Mouse (Mus musculus): ENCODE measurements around the gene Spag17. TPM values are rescaled to one million over a fixed set of nuclear protein-coding genes. Genes with fewer than 3 reads are reported as not detected.
A peak's percentile ranks its signal among the peaks of the same experiment; 100 is the strongest.

The Spag17 gene
- total RNA-seq, 1 experiment from 2014 or later, result 0.10 TPM

DNA sequence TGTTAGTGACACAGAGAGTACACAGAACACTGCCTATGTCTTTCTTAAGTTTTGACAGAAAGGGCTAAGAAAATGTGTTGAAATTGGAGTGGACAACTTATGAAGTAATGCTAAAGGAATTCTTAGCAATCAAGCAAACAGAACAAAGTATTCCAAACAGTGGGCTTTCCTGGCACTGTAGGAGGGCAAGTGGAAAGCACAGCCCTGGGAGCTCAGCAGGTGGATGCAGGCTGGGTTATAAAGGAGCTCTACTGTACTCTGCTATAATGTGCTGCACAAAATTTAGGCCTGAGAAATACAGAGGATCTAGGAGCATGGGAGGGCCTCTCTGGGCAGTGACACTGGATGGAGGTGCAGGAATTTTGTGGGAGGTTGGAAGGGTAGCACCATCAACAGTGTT, 71.3 kb downstream of the Spag17 start:
- no peak for ATAC-seq (replicated peaks; ENCODE audit: insufficient number of reproducible peaks, low FRiP score, low TSS enrichment, poor library complexity, severe bottlenecking)

- no peak for ATAC-seq (replicated peaks; ENCODE audit: insufficient number of reproducible peaks, low FRiP score, low TSS enrichment, poor library complexity, severe bottlenecking)
Observed at GRCm38 (mm10) chr3:99959805-99960485, 74.7 kb downstream of the Spag17 start.

DNA sequence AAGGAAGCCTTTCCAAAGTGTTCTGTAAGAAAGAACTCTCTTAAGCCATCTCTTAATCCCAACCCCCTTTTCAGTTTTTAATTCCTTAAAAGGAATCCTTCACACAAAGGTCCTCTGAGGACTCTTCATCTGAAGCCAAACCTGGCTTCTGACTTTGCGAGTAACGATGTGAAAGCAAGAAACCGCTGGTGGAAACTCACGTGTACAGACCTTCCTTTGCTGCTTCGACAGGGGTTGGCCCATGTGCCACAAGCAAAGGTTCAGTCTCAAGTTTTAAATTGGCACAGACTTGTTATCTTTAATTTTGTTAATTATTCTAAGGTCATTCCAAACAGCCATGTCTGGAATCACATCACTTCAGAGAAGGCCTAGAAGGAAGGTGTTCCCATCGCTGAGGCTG, 79.1 kb downstream of the Spag17 start:
- ATAC-seq (replicated peaks; ENCODE audit: insufficient number of reproducible peaks, low FRiP score, low TSS enrichment, poor library complexity, severe bottlenecking), result no peak

DNA sequence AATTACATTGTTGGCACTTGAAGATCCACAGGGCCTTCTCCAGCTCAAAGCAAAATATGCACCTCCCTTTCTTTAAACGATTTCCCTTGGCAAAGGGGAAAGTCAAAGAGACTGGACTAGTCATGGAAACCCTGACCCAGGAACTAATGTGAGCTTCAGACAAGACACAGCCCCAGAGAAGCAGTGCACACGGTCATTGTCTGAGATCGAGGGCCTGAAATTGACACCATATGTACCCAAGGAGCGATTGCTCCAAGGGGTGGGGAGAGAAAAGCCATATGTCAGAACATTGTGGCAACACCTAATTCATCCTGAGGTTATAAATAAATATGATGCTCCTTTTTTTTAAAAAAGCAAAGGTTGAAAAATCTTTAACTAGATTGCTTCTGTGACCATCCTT, 80.7 kb downstream of the Spag17 start:
- ATAC-seq (replicated peaks; ENCODE audit: insufficient number of reproducible peaks, low FRiP score, low TSS enrichment, poor library complexity, severe bottlenecking), result no peak

DNA sequence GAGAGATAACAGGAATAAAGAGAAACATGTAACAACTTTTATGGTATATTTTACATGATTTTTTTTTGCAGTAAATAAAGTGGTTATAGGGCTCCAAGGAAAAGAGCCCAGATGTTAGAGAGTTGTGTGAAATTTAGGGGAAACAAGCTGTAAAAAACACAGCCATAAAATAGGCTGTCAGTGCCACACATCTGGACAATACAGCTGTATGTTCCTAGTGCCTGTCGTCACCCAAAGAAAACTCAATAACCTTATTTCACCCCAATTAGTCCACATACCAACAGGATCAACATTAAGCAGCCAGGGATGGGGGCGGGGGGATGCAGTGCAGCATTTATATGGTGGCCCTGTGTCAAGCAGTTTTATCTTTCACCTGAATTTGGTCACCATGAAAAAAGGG, 81.1 kb downstream of the Spag17 start:
- no peak for ATAC-seq (replicated peaks; ENCODE audit: insufficient number of reproducible peaks, low FRiP score, low TSS enrichment, poor library complexity, severe bottlenecking)

- ATAC-seq (replicated peaks; ENCODE audit: insufficient number of reproducible peaks, low FRiP score, low TSS enrichment, poor library complexity, severe bottlenecking), result no peak
Observed at GRCm38 (mm10) chr3:99970766-99971165, 85.6 kb downstream of the Spag17 start.

- ATAC-seq (replicated peaks; ENCODE audit: insufficient number of reproducible peaks, low FRiP score, low TSS enrichment, poor library complexity, severe bottlenecking), result peak; percentile 63
Observed at GRCm38 (mm10) chr3:99981046-99981445, 95.8 kb downstream of the Spag17 start.

DNA sequence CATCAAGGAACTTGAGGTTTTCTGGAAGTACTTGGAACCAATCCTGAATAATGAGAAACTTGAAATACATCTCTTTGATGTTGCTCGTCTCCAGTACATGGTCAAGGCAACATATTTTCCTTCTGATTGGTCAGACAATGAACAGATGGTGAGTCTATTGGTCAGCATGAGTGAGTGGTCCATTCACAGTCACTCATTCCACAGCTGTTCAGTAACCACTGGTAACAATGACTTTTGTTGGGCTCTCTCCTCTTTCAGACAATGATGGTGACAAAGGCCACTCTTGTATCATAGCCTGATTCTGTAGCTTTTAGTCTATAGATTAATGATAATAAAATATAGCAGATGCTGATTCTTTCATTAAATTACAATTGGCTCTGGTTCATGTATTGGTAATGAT, 119.5 kb downstream of the Spag17 start:
- no peak for ATAC-seq (replicated peaks; ENCODE audit: insufficient number of reproducible peaks, low FRiP score, low TSS enrichment, poor library complexity, severe bottlenecking)

DNA sequence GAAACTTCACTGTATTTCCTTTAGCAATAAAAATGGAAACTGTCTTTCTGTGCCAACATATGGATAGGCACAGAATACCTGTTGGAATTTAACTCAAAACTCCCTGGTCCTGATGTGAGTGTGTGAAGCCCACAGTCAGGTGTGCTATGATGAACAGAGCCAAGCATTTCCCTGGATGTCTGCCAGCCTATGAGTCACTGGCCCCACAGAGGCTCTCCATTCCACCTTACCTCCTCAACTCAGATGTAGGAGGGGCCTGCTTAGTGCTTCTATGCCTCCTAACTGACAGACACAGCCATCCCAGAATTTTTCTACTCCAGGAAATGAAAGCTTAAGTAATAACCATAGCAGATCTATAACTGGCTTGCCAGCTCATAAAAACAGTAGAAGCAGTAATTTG, 124.6 kb downstream of the Spag17 start:
- no peak for ATAC-seq (replicated peaks; ENCODE audit: insufficient number of reproducible peaks, low FRiP score, low TSS enrichment, poor library complexity, severe bottlenecking)

DNA sequence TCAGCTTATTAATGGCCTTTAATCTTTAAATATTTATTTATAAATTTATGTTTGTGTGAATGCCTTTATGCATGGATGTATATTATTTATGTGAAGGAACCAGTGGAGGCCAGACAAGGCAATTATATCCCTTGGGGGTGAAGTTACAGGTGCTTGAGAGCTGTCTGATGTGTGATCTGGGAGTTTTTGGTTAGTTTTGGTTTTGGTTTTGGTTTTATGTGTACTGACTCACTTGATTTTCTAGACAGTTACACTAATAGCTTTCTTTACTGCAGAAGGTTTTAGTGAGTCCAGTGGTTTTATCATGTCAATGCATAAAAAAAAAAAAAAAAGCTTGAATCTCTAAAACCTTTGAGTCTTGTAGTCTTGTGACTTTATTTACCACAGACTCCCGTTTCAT, 128.9 kb downstream of the Spag17 start:
- ATAC-seq (replicated peaks; ENCODE audit: insufficient number of reproducible peaks, low FRiP score, low TSS enrichment, poor library complexity, severe bottlenecking), result no peak

GRCm38 (mm10) chr3:100031291-100031690, 146.1 kb downstream of the Spag17 start:
- ATAC-seq (replicated peaks; ENCODE audit: insufficient number of reproducible peaks, low FRiP score, low TSS enrichment, poor library complexity, severe bottlenecking), result no peak

DNA sequence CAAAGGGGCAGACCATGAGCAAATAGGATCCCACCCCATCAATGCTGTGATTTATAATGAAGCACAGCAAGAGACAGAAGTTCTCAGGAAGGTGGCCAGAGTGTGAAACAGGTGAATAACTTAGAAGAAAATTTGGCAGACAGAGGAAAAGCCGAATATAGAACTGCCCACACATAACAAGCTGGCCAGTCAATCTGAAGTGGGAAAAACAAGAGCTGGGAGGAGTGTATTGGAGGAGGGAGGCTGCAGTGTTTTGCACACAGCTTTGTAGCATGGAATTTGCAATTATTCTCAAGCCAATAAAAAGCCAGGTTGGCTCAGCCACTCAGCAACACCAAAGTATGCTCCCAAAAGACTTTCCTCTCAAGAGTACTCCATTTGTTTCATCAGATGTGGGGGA, 147.8 kb downstream of the Spag17 start:
- ATAC-seq (replicated peaks; ENCODE audit: insufficient number of reproducible peaks, low FRiP score, low TSS enrichment, poor library complexity, severe bottlenecking), result no peak

DNA sequence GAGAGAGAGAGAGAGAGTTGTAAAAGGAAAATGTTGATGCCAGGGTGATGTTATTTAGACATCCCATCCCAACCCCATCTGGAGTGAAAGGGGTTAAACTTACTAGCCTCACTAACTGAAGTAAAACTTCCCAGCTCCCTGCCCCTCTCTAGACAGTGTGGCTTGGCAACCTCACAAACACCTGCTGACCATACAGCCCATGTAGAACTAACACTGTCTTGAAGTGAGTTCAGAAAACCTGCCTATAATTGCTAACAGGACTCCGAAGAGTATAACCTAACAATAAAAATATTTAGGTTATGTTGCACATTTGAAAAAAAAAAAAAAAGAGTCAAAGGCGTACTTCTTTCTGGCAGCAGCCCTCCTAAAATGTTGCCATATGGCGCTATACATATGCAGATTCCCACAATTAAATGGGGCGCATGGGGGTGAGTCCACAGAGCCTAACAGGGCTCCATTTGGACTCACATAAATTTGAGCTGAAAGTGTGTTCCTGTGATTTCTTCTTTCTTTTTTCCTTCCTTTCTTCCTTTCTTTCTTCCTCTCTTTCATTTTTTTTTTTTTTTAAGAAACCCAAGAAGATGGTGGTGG, 149.3 kb downstream of the Spag17 start:
- no peak for ATAC-seq (replicated peaks; ENCODE audit: insufficient number of reproducible peaks, low FRiP score, low TSS enrichment, poor library complexity, severe bottlenecking)

GRCm38 (mm10) chr3:100035097-100035496, 149.9 kb downstream of the Spag17 start:
- ATAC-seq (replicated peaks; ENCODE audit: insufficient number of reproducible peaks, low FRiP score, low TSS enrichment, poor library complexity, severe bottlenecking), result no peak

- no peak for ATAC-seq (replicated peaks; ENCODE audit: insufficient number of reproducible peaks, low FRiP score, low TSS enrichment, poor library complexity, severe bottlenecking)
Observed at GRCm38 (mm10) chr3:100036846-100037245, 151.6 kb downstream of the Spag17 start.

- no peak for ATAC-seq (replicated peaks; ENCODE audit: insufficient number of reproducible peaks, low FRiP score, low TSS enrichment, poor library complexity, severe bottlenecking)
Observed at GRCm38 (mm10) chr3:100074406-100074805, 189.2 kb downstream of the Spag17 start.

DNA sequence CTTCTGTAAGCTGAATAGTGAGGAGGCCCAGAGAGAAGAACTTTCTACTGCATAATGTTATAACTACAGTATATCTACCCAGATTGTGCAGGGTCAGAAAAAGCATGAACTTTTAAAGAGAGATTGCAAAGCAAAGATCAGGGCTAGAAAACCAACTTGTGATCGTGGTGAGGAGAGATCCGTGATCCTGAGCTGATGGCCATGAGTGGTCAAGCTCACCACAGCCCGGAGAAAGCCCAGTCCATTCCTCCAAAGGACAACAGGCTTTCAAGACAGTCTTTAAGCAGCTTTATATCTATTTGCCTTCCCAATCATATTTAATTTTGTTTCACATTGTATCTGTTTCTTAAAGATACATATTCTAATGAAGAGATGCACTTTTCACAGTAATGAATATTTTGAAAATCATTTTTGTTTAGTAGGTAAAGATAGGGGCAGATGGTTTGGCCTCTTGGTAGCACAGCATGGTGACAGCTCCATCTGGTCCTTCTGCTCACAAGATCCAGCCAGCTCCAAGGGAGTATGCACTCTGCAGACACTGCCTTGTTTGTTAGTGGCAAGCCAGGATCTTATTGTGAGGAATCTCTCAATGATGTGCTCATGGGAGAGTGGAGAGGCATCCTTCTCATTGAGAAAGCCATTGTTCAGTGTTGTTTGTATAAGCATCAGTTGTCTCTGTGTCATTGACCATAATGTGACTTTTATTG, 217.3 kb downstream of the Spag17 start:
- no peak for ATAC-seq (replicated peaks; ENCODE audit: insufficient number of reproducible peaks, low FRiP score, low TSS enrichment, poor library complexity, severe bottlenecking)

GRCm38 (mm10) chr3:100106736-100107135, 221.5 kb downstream of the Spag17 start:
- no peak for ATAC-seq (replicated peaks; ENCODE audit: insufficient number of reproducible peaks, low FRiP score, low TSS enrichment, poor library complexity, severe bottlenecking)

- ATAC-seq (replicated peaks; ENCODE audit: insufficient number of reproducible peaks, low FRiP score, low TSS enrichment, poor library complexity, severe bottlenecking), result no peak
Observed at GRCm38 (mm10) chr3:100118681-100119080, 233.5 kb downstream of the Spag17 start.

GRCm38 (mm10) chr3:100121961-100122360, 236.8 kb downstream of the Spag17 start:
- no peak for ATAC-seq (replicated peaks; ENCODE audit: insufficient number of reproducible peaks, low FRiP score, low TSS enrichment, poor library complexity, severe bottlenecking)

All from monocyte, adult 5-6 weeks (primary cell).